Comparison of ENCODE assay signal across 17 mouse cellular contexts in the genomic region with DNA sequence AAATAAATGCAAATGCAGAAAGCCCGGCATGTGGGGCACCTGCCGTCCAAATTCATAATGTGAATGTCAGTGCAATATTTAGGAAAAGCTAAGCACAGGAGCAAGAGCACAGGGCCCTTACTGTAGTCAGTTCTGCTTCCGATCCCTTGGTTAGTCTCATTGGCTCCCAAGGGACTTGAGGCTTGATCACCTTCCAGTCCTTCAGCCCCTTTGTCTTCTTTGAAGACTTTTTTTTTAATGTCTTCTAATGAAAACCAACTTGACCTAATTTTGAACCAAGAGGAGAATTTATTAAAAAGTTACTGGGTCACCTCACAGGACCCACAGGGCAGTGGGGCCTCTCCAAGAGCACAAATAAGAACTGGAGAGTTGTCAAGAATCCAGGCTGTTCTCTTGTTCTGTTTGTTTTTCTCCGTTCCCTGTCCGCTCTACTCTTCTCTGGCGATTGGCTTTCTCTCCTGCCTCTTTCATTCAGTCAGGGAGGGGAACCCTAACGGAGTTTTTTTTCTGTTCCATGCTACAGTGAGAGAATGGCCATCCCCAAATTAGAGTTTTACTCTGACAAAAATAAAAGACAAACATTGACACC.
"Had no signal": no experiment of that assay in that cellular context is flagged by ENCODE, and none has a peak within 500 bp of the region (broad histone marks: within the 10 kb centered on the region; RNA-seq: fewer than 3 reads in every experiment).

No protein-coding gene starts in this region.

- H3K9me3 ChIP-seq: limb, embryonic 15.5 days; liver, embryonic 12.5 days; midbrain, embryonic 10.5 days; midbrain, embryonic 15.5 days; neural tube, embryonic 13.5 days had no signal

- H3K9ac ChIP-seq: limb, embryonic 15.5 days; liver, embryonic 12.5 days; lung, embryonic 14.5 days; midbrain, embryonic 15.5 days; neural tube, embryonic 13.5 days had no signal

- H3K4me3 ChIP-seq: limb, embryonic 15.5 days; liver, embryonic 12.5 days; midbrain, embryonic 10.5 days; midbrain, embryonic 15.5 days; neural tube, embryonic 13.5 days had no signal

- ATAC-seq: liver, embryonic 12.5 days; midbrain, embryonic 15.5 days had no signal

- H3K4me2 ChIP-seq: limb, embryonic 15.5 days; liver, embryonic 12.5 days; lung, embryonic 14.5 days; midbrain, embryonic 15.5 days; neural tube, embryonic 13.5 days had no signal

- H3K4me1 ChIP-seq: limb, embryonic 15.5 days; liver, embryonic 12.5 days; midbrain, embryonic 10.5 days; midbrain, embryonic 15.5 days; neural tube, embryonic 13.5 days had no signal

- H3K36me3 ChIP-seq: limb, embryonic 15.5 days; liver, embryonic 12.5 days; midbrain, embryonic 10.5 days; midbrain, embryonic 15.5 days; neural tube, embryonic 13.5 days had no signal

- DNase-seq: kidney, adult 8-10 months; kidney, postnatal 14 days; layer of hippocampus, adult 9-11 months; layer of hippocampus, postnatal 36 days; lung, embryonic 14.5 days; lung, postnatal 10 days; lung, postnatal 4 days; retina, postnatal 1 day; right cerebral cortex, postnatal 4 days; thymus, adult 18-20 months; thymus, postnatal 14 days had no signal

- H3K27me3 ChIP-seq: limb, embryonic 15.5 days; liver, embryonic 12.5 days; midbrain, embryonic 15.5 days; neural tube, embryonic 13.5 days had no signal

- H3K27ac ChIP-seq: limb, embryonic 15.5 days; liver, embryonic 12.5 days; midbrain, embryonic 10.5 days; midbrain, embryonic 15.5 days; neural tube, embryonic 13.5 days; stomach, postnatal 0 days had no signal
